Mouse (Mus musculus): ENCODE data around the gene Sprr2d. TPM values are rescaled to one million over a fixed set of nuclear protein-coding genes. Genes with fewer than 3 reads are reported as not detected.
A peak's percentile ranks its signal among the peaks of the same experiment; 100 is the strongest.

Sprr2d gene
- total RNA-seq (2021) = not detected

GRCm38 (mm10) chr3:92338840-92339239, at the start of gene Sprr2d:
Gene Sprr2d, plus strand, starts transcription at chr3:92339140.
- DNase-seq (ENCODE audit: low spot score in 2 of 2) = no peak
- intact Hi-C loops (cut with DNase I) = no loop called here

- no peak for DNase-seq (ENCODE audit: low spot score in 2 of 2)
- intact Hi-C loops (cut with DNase I) = no loop called here
These were observed 31.5 kb upstream of the Sprr2d start for GRCm38 (mm10) chr3:92307406-92307805.

GRCm38 (mm10) chr3:92316320-92316719, 22.6 kb upstream of the Sprr2d start, which contains the start of gene Sprr2b:
Gene Sprr2b, plus strand, starts transcription at chr3:92316620.
- intact Hi-C loops (cut with DNase I) = no loop called here
- DNase-seq (ENCODE audit: low spot score in 2 of 2) = no peak

DNA sequence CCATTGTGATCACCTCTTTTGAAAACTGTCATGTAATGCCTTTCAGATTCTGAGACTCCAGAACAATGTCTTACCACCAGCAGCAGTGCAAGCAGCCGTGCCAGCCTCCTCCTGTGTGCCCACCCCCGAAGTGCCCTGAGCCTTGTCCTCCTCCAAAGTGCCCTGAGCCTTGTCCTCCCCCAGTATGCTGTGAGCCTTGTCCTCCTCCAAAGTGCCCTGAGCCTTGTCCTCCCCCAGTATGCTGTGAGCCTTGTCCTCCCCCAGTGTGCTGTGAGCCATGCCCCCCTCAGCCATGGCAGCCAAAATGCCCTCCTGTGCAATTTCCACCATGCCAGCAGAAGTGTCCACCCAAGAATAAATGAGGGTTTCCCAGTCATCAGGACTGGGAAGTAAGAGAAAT, 21.6 kb upstream of the Sprr2d start:
- intact Hi-C loops (cut with DNase I) = no loop called here
- no peak for DNase-seq (ENCODE audit: low spot score in 2 of 2)

GRCm38 (mm10) chr3:92336278-92336677, 2.7 kb upstream of the Sprr2d start:
- no peak for DNase-seq (ENCODE audit: low spot score in 2 of 2)
- intact Hi-C loops (cut with DNase I) = no loop called here

DNA sequence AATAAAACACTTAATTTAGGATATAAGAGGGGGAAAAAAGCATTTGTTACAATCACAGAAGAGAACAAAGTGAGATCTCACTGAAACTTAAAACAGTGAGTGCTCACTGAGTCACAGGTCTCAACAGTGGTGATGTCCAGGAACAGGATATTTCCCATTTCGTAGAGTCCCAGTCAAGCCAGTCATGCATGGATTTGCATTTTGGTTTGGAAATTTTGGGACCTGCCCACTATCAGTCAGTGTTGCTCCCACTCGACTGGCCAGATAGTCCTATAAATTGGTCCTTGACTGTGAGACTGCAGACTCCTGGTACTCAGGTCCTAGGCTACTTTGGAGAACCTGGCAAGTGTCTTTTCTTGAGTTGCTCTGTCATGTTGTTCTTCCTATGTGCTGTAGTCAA, 12.9 kb downstream of the Sprr2d start, which contains the start of gene Sprr2e:
Gene Sprr2e, plus strand, starts transcription at position 301 of the 400 bp plus-strand sequence.
- intact Hi-C loops (cut with DNase I) = no loop called here
- no peak for DNase-seq (ENCODE audit: low spot score in 2 of 2)

GRCm38 (mm10) chr3:92361619-92362018, 22.7 kb downstream of the Sprr2d start:
- no peak for DNase-seq (ENCODE audit: low spot score in 2 of 2)
- intact Hi-C loops (cut with DNase I) = no loop called here

- DNase-seq (ENCODE audit: low spot score in 2 of 2) = no peak
- intact Hi-C loops (cut with DNase I) = no loop called here
These were observed 25.9 kb downstream of the Sprr2d start, which contains the start of gene Sprr2f for GRCm38 (mm10) chr3:92364887-92365286. Gene Sprr2f, plus strand, starts transcription at chr3:92365187.

DNA sequence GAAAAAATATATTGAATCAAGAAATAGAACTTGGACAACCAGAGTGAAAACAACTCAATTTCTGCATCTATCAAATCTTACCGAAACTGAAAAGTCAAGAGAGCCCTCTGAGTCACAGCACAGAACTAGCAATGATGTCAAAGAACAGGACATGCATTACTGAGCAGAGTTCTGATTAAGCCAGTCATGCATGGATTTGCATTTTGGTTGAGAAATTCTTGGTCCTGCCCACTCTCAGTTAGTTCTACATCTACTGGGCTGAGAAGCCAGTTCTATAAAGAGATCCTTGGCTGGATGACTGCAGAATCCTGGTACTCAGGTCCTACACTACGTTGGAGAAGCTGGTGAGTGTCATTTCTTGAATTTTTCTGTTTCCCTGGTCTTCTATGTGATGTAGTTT, 34.7 kb downstream of the Sprr2d start:
- peak in 1 of 2 experiments; percentile 45 for DNase-seq (ENCODE audit: low spot score in 2 of 2)
- intact Hi-C loops (cut with DNase I) = no loop called here

DNA sequence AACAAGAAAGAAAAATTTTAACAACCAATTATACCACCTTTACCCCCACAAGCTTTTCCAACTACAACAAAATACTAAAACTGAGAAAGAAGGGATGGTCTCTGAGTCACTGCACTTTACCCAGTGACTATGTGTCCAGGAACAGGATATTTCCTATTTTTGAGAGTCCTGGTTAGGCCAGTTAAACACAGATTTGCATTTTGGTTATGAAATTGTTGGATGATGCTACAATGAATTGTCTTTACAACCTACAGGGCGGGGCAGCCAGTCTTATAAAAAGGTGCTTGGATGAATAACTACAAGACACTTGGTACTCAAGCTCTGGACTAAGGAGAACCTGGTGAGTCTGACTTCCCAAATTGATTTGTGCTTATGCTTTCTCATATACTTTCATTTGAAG, 46.4 kb downstream of the Sprr2d start, which contains the start of gene Sprr2h:
Gene Sprr2h, plus strand, starts transcription at position 301 of the 400 bp plus-strand sequence.
- intact Hi-C loops (cut with DNase I) = no loop called here
- DNase-seq (ENCODE audit: low spot score in 2 of 2) = no peak

Other genes starting within 250 kb of the Sprr2d start
- gene Prr9, start 215.2 kb upstream of the Sprr2d start, total RNA-seq (2021) = not detected
- not detected for gene Lelp1, start 196.4 kb upstream of the Sprr2d start, total RNA-seq (2021)
- gene Sprr2a1, start 123.3 kb upstream of the Sprr2d start, total RNA-seq (2021) = not detected
- gene Sprr2a2, start 123.2 kb upstream of the Sprr2d start, total RNA-seq (2021) = not detected
- not detected for gene Sprr2a3, start 53.7 kb upstream of the Sprr2d start, total RNA-seq (2021)
- gene Sprr2b, start 22.5 kb upstream of the Sprr2d start, total RNA-seq (2021) = not detected
- not detected for gene Sprr2e, start 13.0 kb downstream of the Sprr2d start, total RNA-seq (2021)
- not detected for gene Sprr2f, start 26.0 kb downstream of the Sprr2d start, total RNA-seq (2021)
- gene Sprr2h, start 46.5 kb downstream of the Sprr2d start, total RNA-seq (2021) = not detected
- not detected for gene Sprr2i, start 68.9 kb downstream of the Sprr2d start, total RNA-seq (2021)
- gene Sprr2j-ps, start 78.9 kb downstream of the Sprr2d start, total RNA-seq (2021) = not detected
- gene Gm9774, start 90.3 kb downstream of the Sprr2d start, total RNA-seq (2021) = 1 to 10 TPM; 3.5 to 3.9 TPM
- not detected for gene Sprr2k, start 93.4 kb downstream of the Sprr2d start, total RNA-seq (2021)
- gene Sprr1b, start 99.6 kb downstream of the Sprr2d start, total RNA-seq (2021) = not detected
- gene Sprr3, start 119.6 kb downstream of the Sprr2d start, total RNA-seq (2021) = not detected
- not detected for gene Sprr1a, start 146.8 kb downstream of the Sprr2d start, total RNA-seq (2021)
- gene Sprr4, start 161.4 kb downstream of the Sprr2d start, total RNA-seq (2021) = not detected
- not detected for gene 2310046K23Rik, start 195.4 kb downstream of the Sprr2d start, total RNA-seq (2021)
- gene Ivl, start 234.6 kb downstream of the Sprr2d start, total RNA-seq (2021) = not detected
- not detected for gene Smcp, start 249.9 kb downstream of the Sprr2d start, total RNA-seq (2021)

Data from left cerebral cortex, postnatal 25 days (tissue).